In the genomic region with DNA sequence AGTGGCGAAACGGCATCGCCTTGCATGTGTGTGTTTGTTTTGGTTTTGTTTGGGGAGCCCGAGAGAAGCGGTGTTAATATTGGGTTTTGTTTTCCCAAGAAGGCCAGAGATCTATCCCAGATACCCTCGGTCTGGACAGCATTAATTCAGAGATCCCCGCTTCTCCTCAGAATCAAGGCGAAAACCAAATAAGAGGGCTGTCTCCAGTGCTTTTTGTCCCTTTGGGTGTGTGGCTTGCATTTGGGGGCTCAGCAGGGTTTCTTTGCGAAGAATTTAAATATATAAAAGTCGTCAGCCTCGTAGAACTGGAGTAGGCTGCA, we compare ENCODE assay signal across 8 mouse cellular contexts. TPM values are rescaled to one million over a fixed set of nuclear protein-coding genes. Genes with fewer than 3 reads are reported as not detected.
A peak's percentile ranks its signal among the peaks of the same experiment; 100 is the strongest.
DNase-seq lines count a peak whose midpoint lies in the region; ATAC-seq lines count a peak whose summit lies in the region.

No protein-coding gene starts in this region.

- peaks cover 8% of the 10 kb centered on the region for H3K4me1 ChIP-seq in lung, embryonic 16.5 days (replicated peaks; ENCODE audit: control insufficient read depth, insufficient read depth, low read length)
- H3K4me1 ChIP-seq in embryonic facial prominence, embryonic 15.5 days = peaks cover 9% of the 10 kb centered on the region
- H3K4me1 ChIP-seq in limb, embryonic 10.5 days = peaks cover 14% of the 10 kb centered on the region
- H3K4me1 ChIP-seq in neural tube, embryonic 15.5 days = peaks cover 27% of the 10 kb centered on the region

- peak overlapping the region; percentile 93 for H3K4me2 ChIP-seq in lung, embryonic 16.5 days (ENCODE audit: low read depth, low read length)
- H3K4me2 ChIP-seq in embryonic facial prominence, embryonic 15.5 days (replicated peaks) = peak overlapping the region; percentile 94
- H3K4me2 ChIP-seq in neural tube, embryonic 15.5 days = peak overlapping the region; percentile 95

- peaks cover 7% of the 10 kb centered on the region for H3K36me3 ChIP-seq in lung, embryonic 16.5 days (ENCODE audit: control insufficient read depth, insufficient read depth, low read length)
- no peaks in the 10 kb centered on the region for H3K36me3 ChIP-seq in embryonic facial prominence, embryonic 15.5 days
- H3K36me3 ChIP-seq in limb, embryonic 10.5 days = no peaks in the 10 kb centered on the region
- peaks cover 4% of the 10 kb centered on the region; the same call in 1 of the 2 replicates for H3K36me3 ChIP-seq in neural tube, embryonic 15.5 days

- H3K4me3 ChIP-seq in lung, embryonic 16.5 days (ENCODE audit: low read length) = peak overlapping the region; percentile 89
- H3K4me3 ChIP-seq in embryonic facial prominence, embryonic 15.5 days (replicated peaks) = peak overlapping the region; percentile 78
- H3K4me3 ChIP-seq in limb, embryonic 10.5 days = peak overlapping the region; percentile 90
- H3K4me3 ChIP-seq in neural tube, embryonic 15.5 days (replicated peaks) = peak overlapping the region; percentile 91

- 3% methylated on average over 11 of the region's 11 CpGs for WGBS in lung, embryonic 16.5 days
- 1% methylated on average over 11 of the region's 11 CpGs for WGBS in embryonic facial prominence, embryonic 15.5 days
- WGBS in limb, embryonic 10.5 days = 7% methylated on average over 11 of the region's 11 CpGs
- under 1% methylated on average over 11 of the region's 11 CpGs for WGBS in neural tube, embryonic 15.5 days

- peak overlapping the region; percentile 29; the same call in 1 of the 2 replicates for H3K27ac ChIP-seq in lung, embryonic 16.5 days (ENCODE audit: low read length)
- H3K27ac ChIP-seq in embryonic facial prominence, embryonic 15.5 days (replicated peaks) = no peak overlapping the region
- peak overlapping the region; percentile 87 for H3K27ac ChIP-seq in limb, embryonic 10.5 days
- H3K27ac ChIP-seq in neural tube, embryonic 15.5 days (replicated peaks) = 0 out of 2 replicates have a peak overlapping the region, but pooled peaks have one; percentile 69

- H3K9ac ChIP-seq in lung, embryonic 16.5 days (ENCODE audit: low read length) = peak overlapping the region; percentile 87
- H3K9ac ChIP-seq in embryonic facial prominence, embryonic 15.5 days = peak overlapping the region; percentile 9; the same call in 1 of the 2 replicates
- H3K9ac ChIP-seq in neural tube, embryonic 15.5 days (replicated peaks) = peak overlapping the region; percentile 85

- no peaks in the 10 kb centered on the region for H3K27me3 ChIP-seq in lung, embryonic 16.5 days (ENCODE audit: control insufficient read depth, insufficient read depth, low read depth, low read length)
- H3K27me3 ChIP-seq in embryonic facial prominence, embryonic 15.5 days = no peaks in the 10 kb centered on the region
- H3K27me3 ChIP-seq in limb, embryonic 10.5 days (ENCODE audit: low read depth, poor library complexity, severe bottlenecking) = peaks cover 19% of the 10 kb centered on the region
- H3K27me3 ChIP-seq in neural tube, embryonic 15.5 days (replicated peaks) = peaks cover 4% of the 10 kb centered on the region; the same call in 1 of the 2 replicates

- DNase-seq in lung, postnatal 4 days = no peak
- DNase-seq in limb, embryonic 10.5 days (ENCODE audit: low spot score) = no peak
- no peak for DNase-seq in right cerebral cortex, postnatal 4 days
- no peak for DNase-seq in layer of hippocampus, adult 11-12 months (ENCODE audit: low spot score)
- DNase-seq in right cerebral cortex, postnatal 25 days = no peak

- 0 out of 2 replicates have a peak, but pooled peaks cover 5% of the 10 kb centered on the region for H3K9me3 ChIP-seq in lung, embryonic 16.5 days (ENCODE audit: control insufficient read depth, low read length)
- no peaks in the 10 kb centered on the region for H3K9me3 ChIP-seq in embryonic facial prominence, embryonic 15.5 days (replicated peaks)
- no peaks in the 10 kb centered on the region for H3K9me3 ChIP-seq in limb, embryonic 10.5 days (replicated peaks)
- no peaks in the 10 kb centered on the region for H3K9me3 ChIP-seq in neural tube, embryonic 15.5 days (replicated peaks)

- no peak for ATAC-seq in lung, embryonic 16.5 days (ENCODE audit: low read depth)
- no peak for ATAC-seq in embryonic facial prominence, embryonic 15.5 days (ENCODE audit: insufficient number of reproducible peaks, low FRiP score, low TSS enrichment, low read depth)
- ATAC-seq in neural tube, embryonic 15.5 days (ENCODE audit: low FRiP score) = no peak; the same call in 1 of the 2 replicates

RNA-seq across cellular contexts. Expression of a gene that starts 0.3 kb away (rescaled TPM):
- polyA plus RNA-seq in lung, embryonic 16.5 days (2015; fragmentation: Nextera tagmentation; extraction: Ambion mirVana) = 7.1 and 8.8 TPM in 2 replicates
- polyA plus RNA-seq in embryonic facial prominence, embryonic 15.5 days (2015; fragmentation: Nextera tagmentation; extraction: Ambion mirVana) = 10.8 and 13.1 TPM in 2 replicates
- polyA plus RNA-seq in limb, embryonic 10.5 days (2016; fragmentation: Nextera tagmentation; extraction: Ambion mirVana) = 5.1 and 5.6 TPM in 2 replicates
- 18.9 and 19.0 TPM in 2 replicates for polyA plus RNA-seq in neural tube, embryonic 15.5 days (2015; fragmentation: Nextera tagmentation; extraction: Ambion mirVana)

RNA-seq across cellular contexts. Expression of a gene that starts 54.3 kb away (rescaled TPM):
- 21.9 TPM in 2 replicates for polyA plus RNA-seq in lung, embryonic 16.5 days (2015; fragmentation: Nextera tagmentation; extraction: Ambion mirVana)
- 30.6 and 34.5 TPM in 2 replicates for polyA plus RNA-seq in embryonic facial prominence, embryonic 15.5 days (2015; fragmentation: Nextera tagmentation; extraction: Ambion mirVana)
- polyA plus RNA-seq in limb, embryonic 10.5 days (2016; fragmentation: Nextera tagmentation; extraction: Ambion mirVana) = 5.3 and 8.1 TPM in 2 replicates
- 7.0 and 8.0 TPM in 2 replicates for polyA plus RNA-seq in neural tube, embryonic 15.5 days (2015; fragmentation: Nextera tagmentation; extraction: Ambion mirVana)

Comparison
In these comparisons a context has a peak if more than half of its experiments do, and no peak if none do; other contexts are left out.
1. H3K9ac ChIP-seq: peak in every context shown above with its lines; median percentile 87 in lung, embryonic 16.5 days; 85 in neural tube, embryonic 15.5 days; 9 in embryonic facial prominence, embryonic 15.5 days.